Mouse (Mus musculus): Measurements from ENCODE around the gene Oscp1.

DNA sequence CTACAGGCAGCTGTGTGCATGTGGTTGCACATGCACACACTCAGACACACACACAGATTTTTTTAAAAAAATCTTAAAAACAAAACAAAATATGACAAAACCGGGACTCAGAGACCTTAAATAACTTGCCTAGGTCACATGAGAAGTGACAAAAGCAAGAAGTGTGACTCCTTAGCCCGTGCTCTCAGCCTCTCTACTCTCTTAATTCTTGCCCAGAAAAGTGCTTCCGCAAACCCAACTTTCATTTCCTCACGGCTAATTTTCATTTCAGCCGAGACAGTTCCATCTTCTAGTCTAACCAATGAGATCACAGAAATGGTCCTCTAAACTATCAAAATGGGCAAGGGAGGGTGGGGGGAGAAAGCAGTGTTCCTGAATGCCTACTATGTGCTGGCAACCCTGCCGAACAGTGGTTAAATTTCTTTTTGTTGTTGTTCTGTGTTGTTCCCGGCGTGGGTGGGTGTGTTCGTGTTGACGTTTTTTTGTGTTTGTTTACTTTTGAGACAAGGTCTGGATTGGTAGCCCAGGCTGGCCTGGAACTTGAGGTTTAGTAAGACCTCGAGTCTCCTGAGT, 39.3 kb upstream of the Oscp1 start:
- TF ChIP-seq CTCF (IDR thresholded peaks at IDR 0.05; ENCODE audit: low read depth), result no peak
- no peak for TF ChIP-seq EP300 (IDR thresholded peaks at IDR 0.05; ENCODE audit: low read depth)
